ENCODE assay signal across 9 mouse cellular contexts in the genomic region with DNA sequence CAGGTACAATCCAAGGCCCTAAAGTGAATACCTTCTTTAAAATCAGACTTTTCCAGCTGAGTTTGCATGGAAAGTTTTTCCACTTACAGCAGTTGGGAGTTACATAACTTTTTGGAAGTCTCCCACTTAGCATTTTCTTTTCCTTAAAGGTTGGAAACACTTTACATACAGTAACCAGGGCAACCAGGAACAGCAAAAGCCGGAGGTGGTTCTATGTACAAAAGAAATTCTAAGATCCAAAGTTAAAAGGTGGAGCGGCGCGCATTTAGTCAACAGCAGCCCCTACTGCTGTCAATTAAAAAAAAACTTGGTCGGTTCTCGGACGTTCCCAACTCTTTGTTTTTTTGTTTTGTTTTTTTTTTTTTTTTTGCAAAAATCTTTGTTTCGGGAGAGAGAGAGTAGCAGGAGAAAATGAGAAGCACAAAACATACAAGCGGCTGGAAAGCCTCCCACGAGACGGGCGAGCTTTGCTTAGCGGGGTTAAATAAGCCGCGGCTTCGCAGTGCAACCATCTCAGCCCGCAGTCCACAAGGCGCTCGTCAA. TPM values are rescaled to one million over a fixed set of nuclear protein-coding genes. Genes with fewer than 3 reads are reported as not detected.
DNase-seq lines count a peak whose midpoint lies in the region; ATAC-seq and TF ChIP-seq lines count a peak whose summit lies in the region.
"Had no signal": no experiment of that assay in that cellular context is flagged by ENCODE, and none has a peak within 500 bp of the region (broad histone marks: within the 10 kb centered on the region; RNA-seq: fewer than 3 reads in every experiment).

No protein-coding gene starts in this region.

- peaks cover 21% of the 10 kb centered on the region for H3K36me3 ChIP-seq in hindbrain, embryonic 14.5 days (replicated peaks; ENCODE audit: control insufficient read depth, insufficient read depth)
- H3K36me3 ChIP-seq in liver, embryonic 14.5 days (replicated peaks; ENCODE audit: control insufficient read depth, insufficient read depth, low read depth): peaks cover 17% of the 10 kb centered on the region

- DNase-seq in adrenal gland, postnatal 10 days: peak; percentile 13
- no peak for DNase-seq in adrenal gland, adult 8-10 months
- peak; percentile 52 for DNase-seq in right cerebral cortex, adult 18-20 months
- DNase-seq in right cerebral cortex, postnatal 14 days: no peak
- no peak for DNase-seq in hindbrain, embryonic 14.5 days (ENCODE audit: low spot score)
- DNase-seq in liver, embryonic 14.5 days (ENCODE audit: low read depth in 3 of 3, low spot score in 3 of 3): no peak
- no peak for DNase-seq in adrenal gland, postnatal 4 days (ENCODE audit: low spot score in 2 of 2)
- no peak for DNase-seq in adrenal gland, postnatal 25 days

- H3K9me3 ChIP-seq in hindbrain, embryonic 14.5 days (ENCODE audit: control insufficient read depth, low read length): no peaks in the 10 kb centered on the region
- H3K9me3 ChIP-seq in liver, embryonic 14.5 days (ENCODE audit: control insufficient read depth, low read length): no peaks in the 10 kb centered on the region

- no peaks in the 10 kb centered on the region for H3K27me3 ChIP-seq in hindbrain, embryonic 14.5 days (ENCODE audit: control insufficient read depth, insufficient read depth, low read length)
- no peaks in the 10 kb centered on the region for H3K27me3 ChIP-seq in liver, embryonic 14.5 days (ENCODE audit: control insufficient read depth, insufficient read depth, low read length)

- peak overlapping the region; percentile 88 for H3K9ac ChIP-seq in hindbrain, embryonic 14.5 days
- peak overlapping the region; percentile 97 for H3K9ac ChIP-seq in liver, embryonic 14.5 days (replicated peaks)

- peak overlapping the region; percentile 77 for H3K4me2 ChIP-seq in hindbrain, embryonic 14.5 days (replicated peaks)
- peak overlapping the region; percentile 73 for H3K4me2 ChIP-seq in liver, embryonic 14.5 days (ENCODE audit: low read depth)

- no peak for ATAC-seq in hindbrain, embryonic 14.5 days (ENCODE audit: low FRiP score)
- ATAC-seq in liver, embryonic 14.5 days (ENCODE audit: insufficient read depth): no peak

- no peak for TF ChIP-seq EP300 in liver, embryonic 14.5 days (IDR thresholded peaks at IDR 0.05; ENCODE audit: low read depth)

- WGBS in hindbrain, embryonic 14.5 days: under 1% methylated on average over 19 of the region's 19 CpGs
- WGBS in liver, embryonic 14.5 days (ENCODE audit: insufficient replicate concordance): under 1% methylated on average over 19 of the region's 19 CpGs

- peak overlapping the region; percentile 76 for H3K4me3 ChIP-seq in hindbrain, embryonic 14.5 days (replicated peaks; ENCODE audit: low read length)
- H3K4me3 ChIP-seq in liver, embryonic 14.5 days (ENCODE audit: insufficient read depth in 1 of 2, low read depth in 2 of 2, low read length in 2 of 2): peak overlapping the region; percentile 93

- no peak for TF ChIP-seq CTCF in liver, embryonic 14.5 days (IDR thresholded peaks at IDR 0.05; ENCODE audit: low read depth)

- H3K27ac ChIP-seq in hindbrain, embryonic 14.5 days: peak overlapping the region; percentile 91
- H3K27ac ChIP-seq in liver, embryonic 14.5 days: peak overlapping the region; percentile 51

- peaks cover 14% of the 10 kb centered on the region for H3K4me1 ChIP-seq in hindbrain, embryonic 14.5 days (replicated peaks; ENCODE audit: control insufficient read depth, insufficient read depth, low read length)
- H3K4me1 ChIP-seq in liver, embryonic 14.5 days (replicated peaks; ENCODE audit: control insufficient read depth in 2 of 2, insufficient read depth in 2 of 2, low read length in 1 of 2): peaks cover 9 to 13% of the 10 kb centered on the region in 2 experiments

RNA-seq across cellular contexts. Expression of a gene that starts 0.6 kb away (rescaled TPM):
- 10 to 100 TPM; 58.2 to 61.2 TPM for total RNA-seq in adrenal gland, postnatal 10 days (2021)
- 100 to 1,000 TPM in 1 of 4 experiments, 10 to 100 TPM in 3; 76.4 to 103 (median 91.9) TPM for total RNA-seq in adrenal gland, adult 8-10 months (2022)
- 101 and 102 TPM in 2 replicates for polyA plus RNA-seq in hindbrain, embryonic 14.5 days (2014; fragmentation: Nextera tagmentation; extraction: Ambion mirVana)
- 10.1 and 19.5 TPM in 2 replicates for polyA plus RNA-seq in liver, embryonic 14.5 days (2012; rRNA removed)
- polyA plus RNA-seq in liver, embryonic 14.5 days (2014; fragmentation: Nextera tagmentation; extraction: Ambion mirVana): 55.5 and 63.0 TPM in 2 replicates
- total RNA-seq in adrenal gland, postnatal 4 days (2021): 10 to 100 TPM; 80.2 to 84.5 TPM
- total RNA-seq in adrenal gland, postnatal 25 days (2021): 67.9 and 83.8 TPM in 2 replicates

RNA-seq across cellular contexts. Expression of a gene that starts 23.0 kb away (rescaled TPM):
- not detected for total RNA-seq in adrenal gland, postnatal 10 days (2021)
- not detected for total RNA-seq in adrenal gland, adult 8-10 months (2022)
- not detected in 2 replicates for polyA plus RNA-seq in hindbrain, embryonic 14.5 days (2014; fragmentation: Nextera tagmentation; extraction: Ambion mirVana)
- not detected in 2 replicates for polyA plus RNA-seq in liver, embryonic 14.5 days (2012; rRNA removed)
- polyA plus RNA-seq in liver, embryonic 14.5 days (2014; fragmentation: Nextera tagmentation; extraction: Ambion mirVana): not detected in 2 replicates
- total RNA-seq in adrenal gland, postnatal 4 days (2021): not detected
- total RNA-seq in adrenal gland, postnatal 25 days (2021): not detected in 2 replicates
- total RNA-seq: layer of hippocampus, adult 18-20 months had no signal

RNA-seq across cellular contexts. Expression of a gene that starts 27.7 kb away (rescaled TPM):
- 10 to 100 TPM; 23.9 to 24.3 TPM for total RNA-seq in adrenal gland, postnatal 10 days (2021)
- total RNA-seq in adrenal gland, adult 8-10 months (2022): 10 to 100 TPM; 16.4 to 28.3 (median 21.9) TPM
- 28.7 and 36.3 TPM in 2 replicates for polyA plus RNA-seq in hindbrain, embryonic 14.5 days (2014; fragmentation: Nextera tagmentation; extraction: Ambion mirVana)
- polyA plus RNA-seq in liver, embryonic 14.5 days (2012; rRNA removed): 12.0 and 16.3 TPM in 2 replicates
- 10.4 TPM in 2 replicates for polyA plus RNA-seq in liver, embryonic 14.5 days (2014; fragmentation: Nextera tagmentation; extraction: Ambion mirVana)
- 10 to 100 TPM; 30.2 to 33.2 TPM for total RNA-seq in adrenal gland, postnatal 4 days (2021)
- 20.4 and 23.6 TPM in 2 replicates for total RNA-seq in adrenal gland, postnatal 25 days (2021)

RNA-seq across cellular contexts. Expression of a gene that starts 27.8 kb away (rescaled TPM):
- 100 to 1,000 TPM; 186 to 195 TPM for total RNA-seq in adrenal gland, postnatal 10 days (2021)
- 100 to 1,000 TPM; 156 to 205 (median 191) TPM for total RNA-seq in adrenal gland, adult 8-10 months (2022)
- 195 and 248 TPM in 2 replicates for polyA plus RNA-seq in hindbrain, embryonic 14.5 days (2014; fragmentation: Nextera tagmentation; extraction: Ambion mirVana)
- 38.5 and 44.2 TPM in 2 replicates for polyA plus RNA-seq in liver, embryonic 14.5 days (2012; rRNA removed)
- polyA plus RNA-seq in liver, embryonic 14.5 days (2014; fragmentation: Nextera tagmentation; extraction: Ambion mirVana): 180 and 182 TPM in 2 replicates
- total RNA-seq in adrenal gland, postnatal 4 days (2021): 100 to 1,000 TPM; 158 to 179 TPM
- 146 and 153 TPM in 2 replicates for total RNA-seq in adrenal gland, postnatal 25 days (2021)

RNA-seq across cellular contexts. Expression of a gene that starts 42.6 kb away (rescaled TPM):
- total RNA-seq in adrenal gland, postnatal 10 days (2021): not detected
- not detected for total RNA-seq in adrenal gland, adult 8-10 months (2022)
- not detected in 2 replicates for polyA plus RNA-seq in hindbrain, embryonic 14.5 days (2014; fragmentation: Nextera tagmentation; extraction: Ambion mirVana)
- not detected in 2 replicates for polyA plus RNA-seq in liver, embryonic 14.5 days (2012; rRNA removed)
- polyA plus RNA-seq in liver, embryonic 14.5 days (2014; fragmentation: Nextera tagmentation; extraction: Ambion mirVana): not detected in 2 replicates
- total RNA-seq in adrenal gland, postnatal 4 days (2021): not detected
- not detected in 2 replicates for total RNA-seq in adrenal gland, postnatal 25 days (2021)
- total RNA-seq: layer of hippocampus, adult 18-20 months had no signal

Comparison
In these comparisons a context has a peak if more than half of its experiments do, and no peak if none do; other contexts are left out.
1. DNase-seq: peak in adrenal gland, postnatal 10 days (single experiment) and right cerebral cortex, adult 18-20 months (single experiment); none in adrenal gland, adult 8-10 months (single experiment), right cerebral cortex, postnatal 14 days (single experiment), hindbrain, embryonic 14.5 days (single experiment), liver, embryonic 14.5 days (0 of 3), adrenal gland, postnatal 4 days (0 of 2) and adrenal gland, postnatal 25 days (single experiment).